ENCODE assay signal across 8 mouse cellular contexts in genomic region chr15:78925129-78925528, GRCm38 (mm10). TPM values are rescaled to one million over a fixed set of nuclear protein-coding genes. Genes with fewer than 3 reads are reported as not detected.
DNase-seq lines count a peak whose midpoint lies in the region; ATAC-seq and TF ChIP-seq lines count a peak whose summit lies in the region.

No protein-coding gene starts in this region.

- no peak for TF ChIP-seq POLR2A in cerebellum, adult 2 months (IDR thresholded peaks at IDR 0.05; ENCODE audit: borderline replicate concordance, insufficient read depth, low read length)

- DNase-seq in forebrain, embryonic 10.5 days (ENCODE audit: extremely low spot score, low spot score), result no peak
- DNase-seq in Muller cell, postnatal 12 days (ENCODE audit: inconsistent ontology term), result peak; percentile 43
- DNase-seq in intestine, embryonic 14.5 days (ENCODE audit: low spot score), result no peak
- DNase-seq in cerebellum, adult 18-20 months, result no peak
- DNase-seq in cerebellum, adult 2 months, result no peak

- H3K9me3 ChIP-seq in forebrain, embryonic 10.5 days, result no peaks in the 10 kb centered on the region
- no peaks in the 10 kb centered on the region for H3K9me3 ChIP-seq in forebrain, embryonic 13.5 days (replicated peaks)
- H3K9me3 ChIP-seq in intestine, embryonic 14.5 days (ENCODE audit: control insufficient read depth, low read length), result no peaks in the 10 kb centered on the region
- no peaks in the 10 kb centered on the region for H3K9me3 ChIP-seq in liver, embryonic 12.5 days (replicated peaks)

- no peak overlapping the region for H3K4me3 ChIP-seq in forebrain, embryonic 10.5 days
- no peak overlapping the region for H3K4me3 ChIP-seq in forebrain, embryonic 13.5 days
- H3K4me3 ChIP-seq in intestine, embryonic 14.5 days (ENCODE audit: low read depth, low read length), result no peak overlapping the region
- H3K4me3 ChIP-seq in liver, embryonic 12.5 days, result no peak overlapping the region
- no peak overlapping the region for H3K4me3 ChIP-seq in cerebellum, adult 2 months (replicated peaks; ENCODE audit: insufficient read depth, low read depth, low read length)

- H3K9ac ChIP-seq in forebrain, embryonic 13.5 days, result no peak overlapping the region
- no peak overlapping the region; the same call in 1 of the 2 replicates for H3K9ac ChIP-seq in intestine, embryonic 14.5 days (ENCODE audit: low read length)
- H3K9ac ChIP-seq in liver, embryonic 12.5 days, result peak overlapping the region; percentile 36

- no peak for ATAC-seq in forebrain, embryonic 13.5 days
- ATAC-seq in intestine, embryonic 14.5 days (replicated peaks; ENCODE audit: low FRiP score, low TSS enrichment, low read depth), result no peak
- ATAC-seq in liver, embryonic 12.5 days, result no peak
- ATAC-seq in frontal cortex, adult (ENCODE audit: low TSS enrichment), result no peak

- peaks cover 27% of the 10 kb centered on the region for H3K27me3 ChIP-seq in forebrain, embryonic 10.5 days (ENCODE audit: poor library complexity, severe bottlenecking)
- peaks cover 11% of the 10 kb centered on the region for H3K27me3 ChIP-seq in forebrain, embryonic 13.5 days
- H3K27me3 ChIP-seq in intestine, embryonic 14.5 days (replicated peaks; ENCODE audit: control insufficient read depth, insufficient read depth, low read length), result no peaks in the 10 kb centered on the region
- H3K27me3 ChIP-seq in liver, embryonic 12.5 days (replicated peaks), result no peaks in the 10 kb centered on the region
- H3K27me3 ChIP-seq in cerebellum, adult 2 months (ENCODE audit: control insufficient read depth, insufficient read depth, low read length), result no peaks in the 10 kb centered on the region

- 36% methylated on average over 8 of the region's 8 CpGs for WGBS in forebrain, embryonic 10.5 days
- 45% methylated on average over 8 of the region's 8 CpGs for WGBS in forebrain, embryonic 13.5 days
- WGBS in intestine, embryonic 14.5 days, result 39% methylated on average over 8 of the region's 8 CpGs
- WGBS in liver, embryonic 12.5 days (ENCODE audit: insufficient replicate concordance), result 45% methylated on average over 8 of the region's 8 CpGs
- 58% methylated on average over 8 of the region's 8 CpGs for WGBS in cerebellum, adult 2 months

- peaks cover 12% of the 10 kb centered on the region for H3K36me3 ChIP-seq in forebrain, embryonic 10.5 days (replicated peaks)
- H3K36me3 ChIP-seq in forebrain, embryonic 13.5 days (ENCODE audit: poor library complexity, severe bottlenecking), result no peaks in the 10 kb centered on the region
- H3K36me3 ChIP-seq in intestine, embryonic 14.5 days (ENCODE audit: control insufficient read depth, insufficient read depth, low read length), result peaks cover 11% of the 10 kb centered on the region
- H3K36me3 ChIP-seq in liver, embryonic 12.5 days, result peaks cover 13% of the 10 kb centered on the region

- no peak overlapping the region for H3K4me2 ChIP-seq in forebrain, embryonic 13.5 days
- no peak overlapping the region for H3K4me2 ChIP-seq in intestine, embryonic 14.5 days (ENCODE audit: low read length)
- H3K4me2 ChIP-seq in liver, embryonic 12.5 days, result peak overlapping the region; percentile 94

- TF ChIP-seq CTCF in cerebellum, adult 2 months (IDR thresholded peaks at IDR 0.05; ENCODE audit: borderline replicate concordance, insufficient read depth, low read depth, low read length), result no peak

- H3K4me1 ChIP-seq in forebrain, embryonic 10.5 days, result peaks cover 54% of the 10 kb centered on the region
- H3K4me1 ChIP-seq in forebrain, embryonic 13.5 days, result peaks cover 32% of the 10 kb centered on the region
- H3K4me1 ChIP-seq in intestine, embryonic 14.5 days (replicated peaks; ENCODE audit: control insufficient read depth, insufficient read depth, low read length), result peaks cover 19% of the 10 kb centered on the region
- peaks cover 94% of the 10 kb centered on the region for H3K4me1 ChIP-seq in liver, embryonic 12.5 days
- H3K4me1 ChIP-seq in cerebellum, adult 2 months (ENCODE audit: control insufficient read depth, insufficient read depth, low read length), result peaks cover 25% of the 10 kb centered on the region

- H3K27ac ChIP-seq in forebrain, embryonic 10.5 days, result peak overlapping the region; percentile 79
- no peak overlapping the region for H3K27ac ChIP-seq in forebrain, embryonic 13.5 days
- H3K27ac ChIP-seq in intestine, embryonic 14.5 days (ENCODE audit: low read depth), result peak overlapping the region; percentile 94
- H3K27ac ChIP-seq in liver, embryonic 12.5 days, result peak overlapping the region; percentile 98
- no peak overlapping the region for H3K27ac ChIP-seq in cerebellum, adult 2 months (ENCODE audit: insufficient read depth, low read length)

RNA-seq across cellular contexts. Expression of gene Lgals1, which starts 1.4 kb away (rescaled TPM):
- polyA plus RNA-seq in forebrain, embryonic 10.5 days (2016; fragmentation: Nextera tagmentation; extraction: Ambion mirVana), result 200 and 217 TPM in 2 replicates
- polyA plus RNA-seq in forebrain, embryonic 13.5 days (2015; fragmentation: Nextera tagmentation; extraction: Ambion mirVana), result 91.7 and 110 TPM in 2 replicates
- polyA plus RNA-seq in intestine, embryonic 14.5 days (2014; fragmentation: Nextera tagmentation; extraction: Ambion mirVana), result 1,194 and 1,197 TPM in 2 replicates
- polyA plus RNA-seq in liver, embryonic 12.5 days (2016; fragmentation: Nextera tagmentation; extraction: Ambion mirVana), result 644 and 660 TPM in 2 replicates
- polyA plus RNA-seq in cerebellum, adult 2 months (2012; rRNA removed), result 64.7 and 71.7 TPM in 2 replicates

RNA-seq across cellular contexts. Expression of gene Nol12, which starts 9.6 kb away (rescaled TPM):
- polyA plus RNA-seq in forebrain, embryonic 10.5 days (2016; fragmentation: Nextera tagmentation; extraction: Ambion mirVana), result 63.6 and 69.9 TPM in 2 replicates
- polyA plus RNA-seq in forebrain, embryonic 13.5 days (2015; fragmentation: Nextera tagmentation; extraction: Ambion mirVana), result 50.3 and 59.3 TPM in 2 replicates
- polyA plus RNA-seq in intestine, embryonic 14.5 days (2014; fragmentation: Nextera tagmentation; extraction: Ambion mirVana), result 46.0 and 53.5 TPM in 2 replicates
- polyA plus RNA-seq in liver, embryonic 12.5 days (2016; fragmentation: Nextera tagmentation; extraction: Ambion mirVana), result 47.9 and 51.6 TPM in 2 replicates
- polyA plus RNA-seq in cerebellum, adult 2 months (2012; rRNA removed), result 30.7 and 34.4 TPM in 2 replicates

RNA-seq across cellular contexts. Expression of gene Pdxp, which starts 11.4 kb away (rescaled TPM):
- 26.1 and 26.9 TPM in 2 replicates for polyA plus RNA-seq in forebrain, embryonic 10.5 days (2016; fragmentation: Nextera tagmentation; extraction: Ambion mirVana)
- 54.4 and 55.5 TPM in 2 replicates for polyA plus RNA-seq in forebrain, embryonic 13.5 days (2015; fragmentation: Nextera tagmentation; extraction: Ambion mirVana)
- polyA plus RNA-seq in intestine, embryonic 14.5 days (2014; fragmentation: Nextera tagmentation; extraction: Ambion mirVana), result 16.3 and 17.5 TPM in 2 replicates
- 17.1 and 17.4 TPM in 2 replicates for polyA plus RNA-seq in liver, embryonic 12.5 days (2016; fragmentation: Nextera tagmentation; extraction: Ambion mirVana)
- 204 and 211 TPM in 2 replicates for polyA plus RNA-seq in cerebellum, adult 2 months (2012; rRNA removed)

RNA-seq across cellular contexts. Expression of gene Triobp, which starts 22.4 kb away (rescaled TPM):
- polyA plus RNA-seq in forebrain, embryonic 10.5 days (2016; fragmentation: Nextera tagmentation; extraction: Ambion mirVana), result 39.7 and 41.6 TPM in 2 replicates
- 35.6 and 39.2 TPM in 2 replicates for polyA plus RNA-seq in forebrain, embryonic 13.5 days (2015; fragmentation: Nextera tagmentation; extraction: Ambion mirVana)
- 49.0 and 52.2 TPM in 2 replicates for polyA plus RNA-seq in intestine, embryonic 14.5 days (2014; fragmentation: Nextera tagmentation; extraction: Ambion mirVana)
- polyA plus RNA-seq in liver, embryonic 12.5 days (2016; fragmentation: Nextera tagmentation; extraction: Ambion mirVana), result 21.0 and 26.8 TPM in 2 replicates
- polyA plus RNA-seq in cerebellum, adult 2 months (2012; rRNA removed), result 35.3 and 39.4 TPM in 2 replicates

RNA-seq across cellular contexts. Expression of gene Sh3bp1, which starts 25.6 kb away (rescaled TPM):
- polyA plus RNA-seq in forebrain, embryonic 10.5 days (2016; fragmentation: Nextera tagmentation; extraction: Ambion mirVana), result 21.0 and 21.5 TPM in 2 replicates
- 3.7 and 5.4 TPM in 2 replicates for polyA plus RNA-seq in forebrain, embryonic 13.5 days (2015; fragmentation: Nextera tagmentation; extraction: Ambion mirVana)
- 30.2 and 35.5 TPM in 2 replicates for polyA plus RNA-seq in intestine, embryonic 14.5 days (2014; fragmentation: Nextera tagmentation; extraction: Ambion mirVana)
- polyA plus RNA-seq in liver, embryonic 12.5 days (2016; fragmentation: Nextera tagmentation; extraction: Ambion mirVana), result 34.3 and 39.3 TPM in 2 replicates
- 25.8 and 28.2 TPM in 2 replicates for polyA plus RNA-seq in cerebellum, adult 2 months (2012; rRNA removed)

Comparison
In these comparisons a context has a peak if more than half of its experiments do, and no peak if none do; other contexts are left out.
1. H3K27ac ChIP-seq: peak in forebrain, embryonic 10.5 days (single experiment), intestine, embryonic 14.5 days (single experiment) and liver, embryonic 12.5 days (single experiment); none in forebrain, embryonic 13.5 days (single experiment) and cerebellum, adult 2 months (single experiment).